Mouse (Mus musculus) CD4-positive, CD25-positive, alpha-beta regulatory T cell, adult 4 months (primary cell): ENCODE measurements around the gene Magi1. TPM values are rescaled to one million over a fixed set of nuclear protein-coding genes. Genes with fewer than 3 reads are reported as not detected.

Source experiments
- ATAC-seq: one replicate; pipeline ENCODE4 v1.8.0; 2017
- polyA plus RNA-seq, 2 experiments: library from polyadenylated mRNA; unstranded; fragments of 100-300 nt; shearing (Covaris generic); gene quantifications; one replicate each; pipeline ENCODE4 v1.2.1; 2017

Gene Magi1
- polyA plus RNA-seq, 2 experiments from 2014 or later: 0.08 to 0.54 TPM

GRCm38 (mm10) chr6:93946612-93947011 is 337.1 kb downstream of the Magi1 start:
- ATAC-seq: no peak

DNA sequence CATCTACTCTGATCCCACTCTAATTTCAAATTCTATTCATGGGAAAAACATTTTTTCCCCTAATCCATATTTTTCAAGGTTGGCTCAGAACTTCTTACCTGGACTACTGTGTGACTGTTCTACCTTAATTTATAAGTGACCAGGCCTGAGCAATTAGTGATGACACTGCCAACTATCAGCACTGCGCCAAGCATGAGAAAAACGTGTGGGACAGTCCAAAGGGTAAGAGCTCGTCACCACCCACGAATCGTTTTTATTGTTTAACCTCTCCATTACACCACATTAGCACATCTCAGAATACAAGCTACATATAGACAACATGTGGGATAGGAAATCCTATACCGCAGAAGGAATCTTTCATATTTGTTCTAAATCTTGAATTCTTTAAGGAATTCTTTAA is 347.4 kb downstream of the Magi1 start:
- no peak for ATAC-seq

GRCm38 (mm10) chr6:93935793-93936192 is 347.9 kb downstream of the Magi1 start:
- ATAC-seq: no peak

DNA sequence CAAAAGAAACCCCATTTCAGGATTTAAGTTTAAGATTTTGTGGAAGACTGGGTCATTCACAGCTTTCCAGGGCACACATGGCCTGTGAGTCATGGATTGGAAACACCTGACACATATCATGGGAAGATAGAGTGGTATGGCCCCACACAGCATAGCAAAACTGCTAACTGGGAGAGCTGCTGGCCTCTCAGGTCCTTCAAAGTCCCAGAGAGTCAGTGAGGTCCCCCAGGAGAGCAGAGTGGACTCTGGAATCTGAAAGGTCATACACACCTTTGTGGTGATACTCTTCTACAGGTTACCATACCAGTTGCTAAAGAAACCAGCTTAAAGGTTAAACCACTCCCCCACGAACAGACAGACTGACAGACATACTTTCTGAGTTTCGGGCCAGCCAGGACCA is 349.0 kb downstream of the Magi1 start:
- ATAC-seq: no peak

DNA sequence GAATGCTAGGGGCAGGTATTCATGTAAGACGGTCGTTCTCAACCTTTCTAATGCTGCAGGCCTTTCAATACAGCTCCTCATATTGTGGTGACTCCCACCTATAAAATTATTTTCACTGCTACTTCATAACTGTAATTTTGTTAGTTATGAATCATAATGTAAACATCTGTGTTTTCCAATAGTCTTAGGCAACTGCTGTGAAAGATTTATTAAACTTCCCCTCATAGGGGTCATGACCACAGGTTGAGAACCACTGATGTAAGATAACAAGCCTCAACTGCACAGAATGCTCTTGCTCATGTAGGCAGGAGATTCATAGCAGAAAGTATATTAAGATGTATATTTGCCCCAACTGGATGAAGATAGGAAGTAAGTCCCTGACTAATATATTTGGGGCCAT is 359.1 kb downstream of the Magi1 start:
- no peak for ATAC-seq

DNA sequence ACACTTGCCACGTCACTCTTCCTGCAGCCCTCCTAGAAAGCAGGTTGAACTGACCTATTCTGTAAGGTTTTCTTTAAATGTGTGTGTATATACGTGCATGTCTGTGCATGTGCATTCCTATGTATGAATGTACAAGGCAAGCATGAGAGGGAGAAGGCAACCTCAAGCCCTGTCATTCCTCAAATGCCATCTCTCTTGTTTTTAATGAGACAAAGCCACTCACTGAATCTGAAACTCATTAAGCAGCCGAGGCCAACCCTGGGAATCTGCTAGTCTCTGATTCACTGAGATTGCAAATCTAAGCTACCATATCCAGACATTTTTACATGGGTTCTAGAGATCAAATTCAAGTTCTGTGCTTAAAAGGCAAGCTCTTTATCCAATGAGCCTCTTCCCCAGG is 359.7 kb downstream of the Magi1 start:
- ATAC-seq: no peak

GRCm38 (mm10) chr6:93923351-93923750 is 360.4 kb downstream of the Magi1 start:
- no peak for ATAC-seq

GRCm38 (mm10) chr6:93922931-93923330 is 360.8 kb downstream of the Magi1 start:
- no peak for ATAC-seq

DNA sequence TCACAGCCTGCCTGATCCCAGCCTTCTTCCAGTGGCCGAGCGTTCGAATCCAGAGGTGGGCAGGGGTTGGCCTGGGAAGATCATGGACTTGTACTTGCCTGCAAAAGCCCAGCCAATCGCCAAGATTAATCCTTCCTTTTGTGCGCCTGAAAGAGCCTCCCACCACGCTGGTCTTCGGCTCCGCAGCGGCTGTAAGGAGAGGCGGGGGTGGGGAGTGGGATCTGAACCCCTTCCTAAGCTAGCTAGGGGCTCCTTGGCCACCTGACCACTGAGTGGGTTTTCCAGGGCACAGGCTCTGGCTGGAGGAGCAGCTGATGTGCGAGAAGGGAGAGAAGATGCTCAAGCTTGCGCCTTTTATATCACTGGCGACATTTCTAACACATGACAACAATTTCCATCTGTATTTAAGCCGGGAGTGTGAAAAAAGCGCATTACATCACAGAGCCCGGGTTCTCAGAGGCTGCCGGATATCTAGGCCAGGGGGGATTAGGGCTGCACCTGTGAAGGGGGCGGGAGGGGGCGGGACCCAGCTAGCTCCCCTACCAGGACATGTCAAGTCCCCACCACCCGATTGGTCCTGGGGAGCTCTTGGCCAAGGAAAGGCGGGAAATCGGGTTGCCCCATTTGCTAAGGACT is 370.4 kb downstream of the Magi1 start:
- ATAC-seq: no peak

- no peak for ATAC-seq
Observed at GRCm38 (mm10) chr6:93912582-93913225, 371.0 kb downstream of the Magi1 start.

GRCm38 (mm10) chr6:93912003-93912581 is 371.6 kb downstream of the Magi1 start:
- no peak for ATAC-seq

DNA sequence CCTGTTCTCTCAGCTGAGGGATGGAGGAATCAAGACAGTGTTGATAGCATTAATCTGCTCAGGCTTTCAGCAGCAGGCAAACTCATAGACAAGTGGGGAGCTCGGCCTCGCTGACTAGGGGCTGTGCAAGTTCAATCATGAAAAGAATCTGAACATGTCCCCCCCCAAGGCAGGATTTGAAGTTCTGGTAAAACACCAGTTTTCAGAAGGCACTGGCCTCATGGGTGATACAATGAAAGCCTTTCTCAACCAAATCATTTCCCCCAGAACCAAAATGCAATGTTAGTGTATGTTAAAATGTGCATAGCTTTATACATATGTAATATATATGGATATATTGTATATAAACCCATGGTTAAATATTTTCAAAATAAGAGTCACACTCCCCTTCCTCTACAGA is 372.3 kb downstream of the Magi1 start:
- no peak for ATAC-seq

DNA sequence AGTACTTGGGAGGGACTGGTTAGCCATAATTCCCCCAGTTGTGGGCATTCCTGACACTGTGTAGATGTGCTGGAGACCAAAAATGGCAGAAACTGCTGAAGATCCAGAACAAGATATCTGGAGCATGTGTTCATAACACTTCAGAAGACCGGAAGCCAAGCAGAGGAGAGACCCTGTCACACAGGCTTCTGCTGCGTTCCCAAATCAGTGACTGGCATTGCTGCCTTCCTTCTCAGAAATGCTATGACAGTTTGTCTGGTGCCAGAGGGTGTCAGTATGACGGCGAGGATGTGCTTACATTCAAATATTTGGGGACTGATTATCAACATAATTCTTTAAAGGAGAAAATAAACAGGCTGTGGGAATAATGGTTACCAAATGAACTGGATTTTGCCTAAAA is 373.7 kb downstream of the Magi1 start:
- no peak for ATAC-seq

DNA sequence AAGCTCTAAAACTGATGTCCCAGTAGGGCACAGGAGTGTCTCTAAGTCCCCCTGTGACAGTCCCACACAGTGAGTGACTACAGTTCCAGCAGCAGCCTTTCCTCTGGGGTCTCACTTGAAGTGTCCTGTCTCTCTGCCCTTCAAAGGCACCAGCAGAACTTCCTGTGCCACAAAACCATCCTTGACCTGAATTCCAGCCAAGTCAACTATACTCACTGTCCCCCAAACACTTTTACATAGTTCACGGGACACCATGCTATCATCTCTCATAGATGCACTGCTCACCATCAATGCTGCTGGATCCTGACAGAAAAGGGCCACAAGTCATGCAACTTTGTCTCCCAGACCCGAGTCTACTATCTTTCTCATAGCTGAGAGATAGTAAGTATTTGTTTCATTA is 378.7 kb downstream of the Magi1 start:
- no peak for ATAC-seq

- no peak for ATAC-seq
Observed at GRCm38 (mm10) chr6:93902239-93902638, 381.5 kb downstream of the Magi1 start.

- ATAC-seq: no peak
Observed at GRCm38 (mm10) chr6:93901408-93901807, 382.3 kb downstream of the Magi1 start.

- no peak for ATAC-seq
Observed at GRCm38 (mm10) chr6:93897512-93897911, 386.2 kb downstream of the Magi1 start.

DNA sequence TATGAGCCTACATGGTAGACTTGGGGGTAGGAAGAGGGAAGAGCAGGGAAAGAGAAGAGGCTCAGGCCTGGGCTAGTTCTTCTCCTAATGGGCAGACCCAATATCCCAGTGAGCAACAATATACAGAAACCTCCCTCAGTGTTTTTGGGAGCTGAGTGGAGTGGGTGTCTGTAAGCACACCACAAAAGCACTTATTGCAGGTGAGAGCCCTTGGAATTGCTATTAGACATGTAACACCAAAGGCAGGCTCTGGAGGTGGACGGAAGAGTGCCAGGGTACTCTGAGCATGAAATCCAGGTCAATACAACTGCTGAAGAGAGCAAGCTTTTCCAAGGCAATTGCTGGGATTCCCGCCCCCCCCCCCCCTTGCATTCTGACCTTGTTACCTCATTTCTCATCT is 388.0 kb downstream of the Magi1 start:
- no peak for ATAC-seq

DNA sequence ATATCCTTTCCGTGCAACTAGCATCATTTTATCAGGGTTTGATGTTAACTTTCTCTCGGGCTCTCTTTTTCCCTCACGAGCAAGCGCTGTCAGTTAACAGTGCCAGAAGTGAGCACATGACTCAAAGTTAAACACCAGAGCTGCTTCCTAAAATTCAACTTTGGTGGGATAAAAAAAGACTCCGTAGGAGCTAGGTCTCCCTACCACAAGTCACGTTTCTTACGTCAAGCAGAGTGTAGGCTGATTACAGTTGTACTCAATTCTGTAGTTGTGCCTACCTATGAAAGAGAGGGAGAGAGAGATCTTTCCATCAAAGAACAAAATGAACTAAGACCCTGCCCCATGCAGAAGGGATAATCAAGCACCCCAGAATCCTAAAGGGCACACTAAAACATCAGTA is 389.8 kb downstream of the Magi1 start:
- no peak for ATAC-seq

GRCm38 (mm10) chr6:93892922-93893321 is 390.8 kb downstream of the Magi1 start:
- no peak for ATAC-seq

DNA sequence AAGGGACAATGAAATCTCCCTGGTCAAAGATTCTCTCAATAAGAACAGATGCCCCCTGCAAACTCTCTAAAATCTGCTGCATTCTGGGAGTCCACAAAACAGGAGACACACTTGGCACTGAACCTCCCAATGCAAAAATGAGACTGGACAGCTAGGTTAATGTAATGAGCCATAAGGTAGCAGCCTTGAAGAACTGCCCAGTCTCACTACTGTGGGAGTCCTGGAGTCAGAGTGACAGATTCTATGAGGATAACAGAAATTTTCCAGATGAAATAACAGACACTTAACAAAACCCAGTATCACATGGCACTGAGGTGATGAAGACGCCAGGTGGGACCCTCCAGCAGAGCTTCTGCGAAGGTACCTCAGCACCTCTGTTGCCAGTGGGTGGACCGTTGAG is 393.7 kb downstream of the Magi1 start:
- ATAC-seq: no peak

DNA sequence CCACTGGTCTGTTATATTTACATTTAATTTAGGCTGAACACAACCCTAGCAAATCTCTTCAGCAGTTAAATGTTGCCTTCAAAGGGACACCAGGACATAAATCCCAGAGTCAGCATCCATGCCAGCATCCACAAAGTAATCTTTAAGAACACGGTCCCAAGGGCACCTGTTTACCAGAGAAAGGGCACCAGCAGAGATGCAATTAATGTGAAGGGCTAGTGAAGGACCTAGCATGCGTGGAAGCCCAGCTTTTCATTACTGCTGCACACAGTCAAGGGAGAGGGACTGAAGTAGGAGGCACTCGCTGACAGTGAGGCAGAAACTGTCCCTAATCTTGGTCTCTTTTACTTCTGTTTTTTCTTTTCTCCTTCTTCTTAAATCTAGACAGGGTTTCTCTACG is 406.4 kb downstream of the Magi1 start:
- ATAC-seq: no peak

DNA sequence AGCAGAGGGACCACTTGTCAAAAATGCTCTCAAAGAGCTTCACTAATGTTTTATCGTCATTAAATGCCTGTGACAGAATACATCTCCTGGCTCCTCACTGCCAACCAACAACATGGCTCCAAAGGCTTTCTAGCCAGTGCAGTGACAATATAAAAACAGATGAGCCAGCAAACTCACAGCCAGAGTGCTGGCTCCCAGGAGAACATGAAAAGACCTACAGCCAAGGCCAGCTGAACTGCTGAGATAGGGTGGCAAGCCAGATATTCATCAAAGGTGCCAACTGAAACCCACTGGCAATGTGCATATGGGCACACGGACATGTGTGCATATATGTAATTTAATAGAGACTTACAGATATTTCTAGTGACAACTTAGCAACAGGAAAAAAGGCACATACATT is 408.8 kb downstream of the Magi1 start:
- ATAC-seq: no peak

- no peak for ATAC-seq
Observed at GRCm38 (mm10) chr6:93874376-93874775, 409.3 kb downstream of the Magi1 start.

DNA sequence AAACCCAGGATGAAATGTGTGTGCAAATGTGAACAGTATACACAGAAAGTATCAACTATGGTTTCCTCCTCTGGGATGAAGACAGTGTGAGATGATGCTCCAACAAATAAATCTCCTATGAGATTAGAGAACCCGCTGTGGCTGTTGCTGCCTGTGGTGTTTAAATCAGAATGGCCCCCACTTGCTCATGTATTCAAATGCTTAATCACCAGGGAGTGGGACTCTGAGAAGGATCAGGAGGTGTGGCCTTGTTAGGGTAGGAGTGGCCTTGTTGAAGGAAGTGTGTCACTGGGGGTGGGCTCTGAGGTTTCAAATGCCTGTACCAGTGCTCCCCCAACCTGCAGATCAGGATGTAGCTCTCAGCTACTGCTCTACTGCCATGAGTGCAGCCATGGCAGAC is 410.2 kb downstream of the Magi1 start:
- no peak for ATAC-seq
